Mouse (Mus musculus) layer of hippocampus, postnatal 36 days (tissue): ENCODE measurements around the gene Pate2. TPM values are rescaled to one million over a fixed set of nuclear protein-coding genes. Genes with fewer than 3 reads are reported as not detected.

Experiments
- total RNA-seq, 2 experiments: library from RNA; stranded (reverse); gene quantifications; 2 replicates each; pipeline ENCODE4 v1.2.3; 2021

The Pate2 gene
- total RNA-seq, 2 experiments from 2014 or later, result 0.78 to 0.90 TPM

Other genes starting within 250 kb of the Pate2 start
- gene Cdon, start 149.2 kb upstream of the Pate2 start, total RNA-seq, result 10 to 100 TPM; 11.7 to 12.2 TPM
- gene Gm1113, start 52.0 kb upstream of the Pate2 start, total RNA-seq, result not detected
- 10 to 100 TPM; 13.6 to 14.7 TPM for gene Ddx25, start 11.8 kb upstream of the Pate2 start, total RNA-seq
- 10 to 100 TPM; 12.4 to 12.9 TPM for gene Pus3, start 11.7 kb upstream of the Pate2 start, total RNA-seq
- 10 to 100 TPM; 11.3 to 14.6 TPM for gene Hyls1, start 114 bp downstream of the Pate2 start, total RNA-seq
- gene Pate4, start 41.7 kb downstream of the Pate2 start, total RNA-seq, result not detected
- not detected for gene Pate3, start 77.9 kb downstream of the Pate2 start, total RNA-seq
- not detected for gene Pate1, start 117.1 kb downstream of the Pate2 start, total RNA-seq
- gene Gm17677, start 170.8 kb downstream of the Pate2 start, total RNA-seq, result not detected
- not detected for gene Gm17727, start 207.8 kb downstream of the Pate2 start, total RNA-seq
- gene Gm27235, start 219.8 kb downstream of the Pate2 start, total RNA-seq, result not detected
- gene D730048I06Rik, start 219.8 kb downstream of the Pate2 start, total RNA-seq, result not detected